Mouse (Mus musculus) kidney, adult 11 months (tissue): ENCODE data around the gene Kdm3a.

Source experiments
- DNase-seq: peaks from one replicate; pipeline ENCODE4 v3.0.0; 2022

Kdm3a gene

DNA sequence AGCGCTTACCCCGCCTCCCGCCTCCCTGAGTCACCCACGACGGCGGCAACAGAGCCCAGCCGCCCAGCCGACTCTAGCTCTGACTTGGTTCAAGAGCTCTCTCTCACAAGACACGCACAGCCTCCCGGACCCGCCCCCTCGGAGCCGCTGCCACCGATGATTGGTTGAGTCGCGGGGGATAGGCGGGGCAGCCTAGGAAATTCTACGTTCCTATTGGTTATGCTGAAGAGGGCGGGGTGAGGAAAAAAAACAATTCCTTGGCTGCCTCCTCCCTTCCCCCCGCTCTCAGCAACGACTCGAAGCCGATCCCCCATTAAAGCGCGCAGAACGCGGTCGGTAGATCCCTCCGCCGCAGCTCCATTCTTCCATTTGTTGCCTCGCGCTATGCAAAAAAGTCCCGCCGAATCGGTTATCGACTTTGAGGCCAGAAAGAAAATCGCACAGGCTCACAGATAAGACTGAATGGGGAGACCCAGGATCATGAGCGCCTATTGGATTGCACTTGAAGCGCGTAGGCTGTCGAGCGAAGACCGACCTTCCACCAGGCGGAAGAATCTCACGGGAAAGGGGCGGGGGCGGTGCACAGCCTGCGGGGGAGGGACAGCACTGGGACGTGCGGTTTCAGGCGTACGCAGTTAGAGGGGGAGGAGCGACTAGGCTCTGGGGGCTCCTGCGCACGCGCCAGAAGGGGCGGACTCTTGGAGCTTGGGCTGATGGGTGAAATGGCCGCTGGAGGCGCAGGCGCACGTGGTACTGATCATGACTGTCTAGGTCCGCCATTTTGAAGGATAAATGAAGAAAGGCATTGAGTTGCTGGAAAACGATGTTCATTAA is at the start of gene Kdm3a:
Kdm3a (minus strand) TSS at position 162 of the 834 bp plus-strand sequence.
- DNase-seq: peak; percentile 98

DNA sequence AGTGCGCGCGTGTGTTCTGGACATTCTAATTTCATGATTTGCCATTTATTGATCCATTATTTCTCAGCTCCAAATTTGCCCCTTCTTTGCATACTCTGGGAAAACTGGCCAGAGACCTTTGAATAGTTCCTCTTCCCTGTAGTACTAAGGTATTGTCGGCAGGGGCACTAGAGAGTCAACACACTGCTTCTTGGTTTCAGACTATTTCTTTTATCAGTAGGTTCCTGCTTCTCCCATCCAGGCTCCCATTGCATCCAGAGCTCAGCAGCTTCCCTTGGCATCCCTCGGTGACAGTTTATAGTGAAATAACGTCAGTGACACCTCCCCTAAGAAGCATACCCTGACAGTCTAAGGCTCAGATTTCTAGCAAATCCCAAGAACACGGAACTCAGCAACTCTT is 46.1 kb upstream of the Kdm3a start:
- DNase-seq: no peak

DNA sequence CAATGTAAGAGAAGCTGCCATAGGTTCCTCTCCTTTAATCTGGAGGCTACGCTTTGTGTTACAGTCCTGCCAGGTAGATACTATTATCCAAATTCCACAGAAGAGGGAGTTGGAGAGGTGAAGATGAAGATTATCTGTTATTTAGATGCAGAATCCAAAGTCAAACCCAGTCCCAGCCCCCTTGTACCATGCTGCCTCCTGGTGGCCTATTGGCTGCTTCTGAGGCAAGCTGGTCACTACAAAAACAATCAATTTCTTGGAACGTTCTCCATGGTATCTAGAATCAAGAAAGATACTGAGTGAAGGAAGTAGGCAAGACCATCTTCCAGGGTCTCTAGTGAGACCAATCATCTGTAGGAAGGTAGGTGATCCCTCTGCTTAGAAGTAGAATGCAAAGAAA is 40.4 kb upstream of the Kdm3a start:
- no peak for DNase-seq

DNA sequence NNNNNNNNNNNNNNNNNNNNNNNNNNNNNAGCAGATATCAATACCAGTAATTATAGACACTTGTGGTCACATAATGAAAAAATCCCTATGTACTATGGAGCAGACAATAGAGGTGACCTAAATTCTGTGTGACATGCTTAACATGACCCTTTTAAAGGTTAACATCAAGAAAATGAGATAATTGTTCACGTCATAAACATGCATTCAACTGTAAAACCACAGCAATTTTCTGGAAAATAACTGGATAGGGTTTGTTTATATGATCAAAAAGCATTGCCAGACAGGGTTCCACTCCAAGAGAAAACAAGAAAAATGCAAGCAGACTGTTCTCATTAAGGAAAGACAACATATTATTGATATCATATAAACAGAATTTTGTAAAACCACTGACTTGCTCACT is 31.7 kb upstream of the Kdm3a start:
- no peak for DNase-seq

DNA sequence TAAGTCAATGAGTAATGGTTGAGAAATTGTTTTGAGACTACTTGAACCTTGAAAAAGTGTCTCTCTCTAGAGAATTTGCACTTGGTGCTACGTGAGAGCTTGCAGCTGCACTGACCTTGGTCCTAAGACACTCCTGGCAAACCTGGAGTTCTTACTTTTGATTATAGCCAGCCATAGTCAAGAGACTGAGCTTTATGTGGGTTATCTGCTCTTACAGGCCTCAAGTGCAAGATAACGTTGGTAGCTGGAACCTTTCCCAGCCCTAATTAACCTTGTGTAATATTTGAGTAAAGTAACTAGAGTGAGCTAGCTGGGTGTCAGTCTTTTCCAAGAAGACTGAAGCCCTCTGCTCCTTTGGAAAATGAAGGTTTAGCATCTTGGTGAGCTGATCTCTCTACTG is 25.5 kb upstream of the Kdm3a start:
- no peak for DNase-seq

DNA sequence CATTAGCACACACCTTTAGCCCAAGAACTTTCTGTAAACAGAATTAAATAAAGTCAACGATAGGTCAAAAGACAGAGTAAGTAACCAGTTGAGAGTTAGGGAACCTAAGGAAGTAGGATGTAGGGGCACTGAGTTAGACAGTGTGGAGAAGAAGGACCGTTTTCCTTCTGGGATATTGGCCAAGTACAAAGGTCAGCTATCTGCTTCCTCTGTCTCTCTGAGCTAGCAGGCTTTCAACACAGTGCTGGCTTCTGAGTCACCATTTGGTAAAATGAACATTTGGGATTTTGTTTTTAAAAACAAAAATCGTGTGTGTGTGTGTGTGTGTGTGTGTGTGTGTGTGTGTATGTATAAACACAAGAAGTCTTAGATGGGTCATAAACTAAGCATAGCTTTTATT is 23.0 kb upstream of the Kdm3a start:
- DNase-seq: no peak

DNA sequence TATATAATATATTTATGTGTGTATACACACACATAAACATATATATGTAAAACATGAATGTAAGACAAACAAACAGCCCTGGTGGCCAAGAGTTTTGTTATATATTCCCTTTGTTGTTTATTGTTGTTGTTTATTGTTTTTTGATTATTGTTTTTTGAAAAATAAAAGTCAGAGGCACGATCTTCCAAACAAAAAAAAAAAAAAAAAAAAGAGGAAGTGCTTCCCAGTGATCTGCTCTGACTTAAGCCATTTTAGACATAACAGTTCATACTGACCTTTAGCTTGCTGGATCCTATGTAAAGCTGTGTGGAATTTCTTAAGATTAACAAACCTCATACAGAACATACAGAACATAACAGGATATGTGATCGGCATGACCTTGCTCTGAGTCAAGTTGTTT is 19.1 kb upstream of the Kdm3a start:
- DNase-seq: no peak

DNA sequence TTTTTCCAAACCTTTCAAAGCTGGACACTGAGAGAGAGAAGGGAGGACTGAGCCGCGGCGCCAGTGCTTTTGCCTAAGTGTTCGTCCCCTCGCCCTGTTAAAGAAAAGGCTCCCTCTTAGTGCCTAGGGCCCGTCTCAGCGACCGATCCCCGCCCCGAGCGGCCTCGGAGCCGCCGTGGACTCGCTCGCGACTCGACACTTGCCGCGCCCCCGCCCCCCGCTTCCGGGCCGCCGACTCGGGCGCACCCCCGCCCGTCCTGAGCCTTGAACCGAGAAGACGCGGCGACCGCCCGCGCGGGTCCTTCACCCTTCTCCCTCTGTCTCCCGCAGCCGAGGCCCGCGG is 333 bp downstream of the Kdm3a start:
- DNase-seq: no peak

DNA sequence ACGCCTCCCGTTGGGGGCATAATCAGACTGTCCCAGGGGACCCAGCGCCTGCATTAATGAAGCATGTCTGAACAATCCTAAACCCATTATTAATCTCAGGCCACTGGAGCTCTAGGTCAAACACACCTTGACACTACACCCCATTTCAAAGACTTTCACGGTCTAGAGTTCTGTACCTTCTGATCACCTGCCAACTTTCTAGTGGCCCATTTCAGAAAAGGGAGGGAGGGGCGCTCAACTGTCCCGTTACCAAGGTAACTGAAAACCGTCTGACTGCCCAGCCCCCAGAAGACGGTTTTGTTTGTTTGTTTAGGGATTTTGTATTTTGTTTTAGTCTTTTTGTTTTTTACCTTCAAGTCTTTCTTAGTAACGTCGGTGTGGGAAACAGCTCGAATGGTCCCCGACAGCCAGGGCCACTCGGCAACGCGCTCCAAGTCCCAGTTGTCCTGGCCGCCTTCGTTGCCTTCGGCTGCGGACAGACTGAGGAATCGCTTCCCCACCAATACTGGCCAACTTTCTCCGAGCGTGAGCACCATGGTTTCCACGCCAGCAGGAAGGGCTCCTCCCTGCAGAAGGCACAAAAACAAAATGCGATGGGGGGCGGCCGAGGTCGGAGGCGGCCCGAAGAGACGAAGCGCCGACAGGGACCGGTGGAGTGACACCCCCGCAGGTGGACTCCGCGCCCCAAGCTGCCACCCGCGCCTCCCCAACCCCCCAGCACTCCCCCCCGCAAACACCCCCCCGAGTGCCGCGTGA is 906 bp downstream of the Kdm3a start:
- peak; percentile 49 for DNase-seq

DNA sequence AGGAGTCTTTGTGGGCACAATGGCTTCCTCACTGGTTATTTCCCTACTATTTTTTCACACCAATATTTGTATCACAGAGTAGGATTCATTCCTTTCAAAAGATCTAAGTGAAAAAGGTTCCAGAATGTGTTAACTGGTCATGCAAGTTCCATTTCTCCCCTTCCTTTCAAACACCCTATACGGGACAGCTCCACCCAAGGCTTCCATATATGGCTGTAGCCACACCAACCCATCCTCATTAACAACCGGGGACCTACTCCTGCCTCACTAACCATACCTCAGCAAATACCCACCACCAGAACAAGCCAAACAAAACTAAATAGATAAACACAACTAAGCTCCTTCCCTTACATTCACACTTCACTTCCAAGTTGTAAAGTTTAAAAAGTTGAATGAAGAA is 1.6 kb downstream of the Kdm3a start:
- DNase-seq: no peak

DNA sequence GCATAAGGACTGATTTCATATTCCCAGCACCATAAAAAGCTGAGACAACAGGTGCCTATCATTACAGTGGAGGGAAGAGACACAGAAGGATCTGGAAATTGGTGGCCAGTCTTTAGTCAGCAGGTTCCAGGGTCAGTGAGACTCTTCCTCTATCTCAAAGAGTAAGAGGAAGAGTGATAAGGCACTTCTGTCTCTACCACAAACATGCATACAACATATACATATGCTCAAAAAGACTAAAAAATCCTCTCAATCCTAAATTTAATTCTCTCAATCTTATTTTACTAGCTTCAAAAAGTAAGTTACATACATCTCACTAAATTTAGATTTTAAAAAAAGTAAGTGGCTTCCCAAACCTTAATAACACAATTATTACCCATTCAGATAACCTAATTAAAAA is 5.5 kb downstream of the Kdm3a start:
- DNase-seq: no peak

DNA sequence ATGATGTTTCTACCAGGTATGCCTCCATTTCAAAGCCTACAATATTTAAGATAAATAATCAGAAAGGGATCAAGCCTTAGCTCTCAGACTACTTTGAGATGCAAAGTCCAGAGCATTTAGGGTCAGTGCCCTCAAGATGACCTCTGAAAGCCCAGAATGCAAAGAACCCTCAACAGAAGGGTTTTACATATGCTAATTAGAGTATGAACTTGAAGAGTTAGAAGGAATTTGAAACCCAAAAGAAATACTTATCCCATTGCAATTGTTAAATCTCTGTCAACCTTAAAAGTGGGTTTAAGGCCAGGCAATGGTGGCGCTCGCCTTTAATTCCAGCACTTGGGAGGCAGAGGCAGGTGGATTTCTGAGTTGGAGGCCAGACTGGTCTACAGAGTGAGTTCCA is 6.8 kb downstream of the Kdm3a start:
- no peak for DNase-seq

DNA sequence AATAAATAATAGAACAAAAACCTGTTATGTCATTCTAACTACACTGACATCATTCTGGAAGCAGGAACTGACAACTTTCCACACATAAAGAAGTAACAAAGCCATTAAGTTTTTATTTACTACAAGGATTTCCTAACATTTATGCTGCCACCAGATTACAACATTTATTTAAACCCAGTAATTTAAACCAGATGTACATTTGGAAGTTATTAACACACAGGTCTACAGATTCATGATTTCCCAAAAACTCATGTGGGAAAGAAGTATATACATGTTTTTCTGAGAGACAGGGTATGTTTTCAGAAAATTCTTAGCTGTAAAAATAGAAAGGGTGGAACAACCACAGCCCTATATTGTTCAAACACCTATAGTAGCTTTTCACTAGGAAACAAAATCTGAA is 8.1 kb downstream of the Kdm3a start:
- no peak for DNase-seq

DNA sequence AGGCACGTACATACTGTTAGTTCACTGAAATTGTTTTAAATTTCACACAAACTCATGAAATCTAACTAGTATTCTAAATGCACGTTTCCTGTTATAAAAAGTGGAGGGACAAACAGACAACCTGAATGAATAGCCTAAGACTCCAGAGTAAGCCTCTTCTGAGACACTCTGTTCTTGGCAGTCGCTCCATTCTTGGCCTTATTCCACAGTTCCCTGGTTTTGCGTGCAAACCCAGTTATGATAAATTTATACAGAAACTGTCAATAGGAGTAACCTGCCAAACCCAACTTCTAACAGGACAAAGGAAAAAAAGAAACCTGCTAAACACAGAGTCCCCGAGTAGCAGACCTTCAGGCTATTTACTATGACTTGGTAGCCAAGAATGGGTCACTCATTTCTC is 10.8 kb downstream of the Kdm3a start:
- no peak for DNase-seq

DNA sequence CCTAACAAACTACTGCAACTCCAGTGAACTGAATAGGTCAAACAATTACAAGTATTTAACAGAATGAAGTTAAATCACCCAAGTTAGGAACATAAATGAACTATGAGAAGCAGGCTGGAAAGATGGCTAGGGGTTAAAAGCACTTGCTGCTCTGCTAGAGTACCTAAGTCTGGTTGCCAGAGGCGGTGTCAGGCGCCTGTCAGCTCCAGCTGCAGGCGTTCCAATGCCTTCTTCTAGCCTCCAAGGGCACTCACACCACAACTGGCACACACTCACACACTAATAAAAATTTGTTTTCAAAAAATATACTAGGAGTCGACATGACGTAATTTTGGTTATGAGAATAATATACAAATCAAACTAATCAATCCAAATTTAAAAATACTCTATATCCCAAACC is 11.2 kb downstream of the Kdm3a start:
- no peak for DNase-seq

DNA sequence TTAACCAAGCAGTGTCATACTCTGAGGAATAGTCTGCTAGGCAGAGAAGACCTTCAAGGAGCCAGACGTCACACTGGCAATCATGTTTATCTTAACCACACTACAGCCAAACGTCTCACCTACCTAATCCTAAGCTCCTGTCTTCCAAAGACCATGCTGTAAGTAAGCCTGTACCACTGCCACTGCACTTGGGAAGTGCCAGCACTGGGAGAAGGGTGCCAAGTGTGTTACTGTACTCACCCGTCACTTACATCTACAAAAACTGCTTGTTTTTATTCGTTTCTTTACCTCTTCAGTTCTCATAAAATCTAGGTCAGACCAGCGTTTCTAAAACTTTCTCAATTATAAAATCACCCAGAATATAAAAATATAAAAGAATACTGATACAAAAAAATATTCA is 15.8 kb downstream of the Kdm3a start:
- no peak for DNase-seq

DNA sequence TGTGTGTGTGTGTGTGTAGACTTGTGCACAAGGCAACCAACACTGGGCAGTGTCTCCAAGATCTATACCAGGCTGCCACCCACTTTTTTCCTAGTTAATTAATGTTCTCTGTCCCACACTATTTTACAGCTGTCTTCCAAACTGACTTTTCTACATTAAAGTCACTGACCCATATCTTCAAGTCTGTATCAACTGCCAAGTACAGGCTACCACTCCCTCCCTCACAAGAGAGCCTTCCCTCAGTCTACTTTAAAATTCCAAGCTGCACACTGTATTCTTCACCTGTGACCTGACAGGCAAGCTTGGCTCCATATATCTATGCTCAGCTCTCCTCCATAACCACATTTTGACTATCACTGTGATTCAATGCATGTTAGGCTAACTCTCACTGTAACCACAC is 19.6 kb downstream of the Kdm3a start:
- DNase-seq: no peak

DNA sequence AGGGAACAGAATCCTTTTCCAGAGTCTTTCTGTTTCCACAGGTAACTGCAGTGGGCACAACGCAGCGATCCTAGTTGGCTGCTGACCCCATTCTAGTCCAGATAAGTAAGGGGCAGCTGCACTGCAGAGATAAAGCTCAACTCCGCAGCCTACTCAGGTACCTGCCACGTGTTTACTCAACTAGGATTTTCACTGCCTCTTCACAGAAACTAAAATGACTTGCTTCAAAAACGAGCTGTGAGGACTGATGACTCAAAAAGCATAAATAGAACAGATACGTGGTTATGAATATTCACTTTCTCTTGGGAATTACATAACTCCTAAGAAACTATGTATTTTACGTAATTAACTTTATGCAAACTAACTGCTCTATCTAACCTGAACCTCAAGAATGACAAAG is 22.8 kb downstream of the Kdm3a start:
- no peak for DNase-seq

DNA sequence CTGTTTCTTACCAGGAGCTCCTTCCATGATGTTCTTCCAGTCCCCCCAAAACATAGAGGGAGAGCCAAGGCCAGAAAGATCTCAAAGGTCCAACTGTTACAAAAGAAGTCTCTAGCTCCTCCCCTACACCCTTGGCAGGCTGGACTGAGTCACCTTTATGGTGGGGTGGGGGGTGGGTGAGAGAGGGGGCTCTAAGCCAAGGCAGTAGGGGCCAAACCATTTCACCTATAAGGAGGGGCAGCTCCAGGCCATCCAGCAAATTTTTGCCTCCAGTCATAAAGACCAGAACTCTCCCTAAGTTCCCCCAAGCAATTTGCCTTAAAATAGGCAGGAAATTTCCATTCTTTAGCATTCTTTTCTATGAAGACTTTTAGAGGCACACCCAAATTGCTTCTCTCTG is 23.8 kb downstream of the Kdm3a start:
- DNase-seq: no peak

DNA sequence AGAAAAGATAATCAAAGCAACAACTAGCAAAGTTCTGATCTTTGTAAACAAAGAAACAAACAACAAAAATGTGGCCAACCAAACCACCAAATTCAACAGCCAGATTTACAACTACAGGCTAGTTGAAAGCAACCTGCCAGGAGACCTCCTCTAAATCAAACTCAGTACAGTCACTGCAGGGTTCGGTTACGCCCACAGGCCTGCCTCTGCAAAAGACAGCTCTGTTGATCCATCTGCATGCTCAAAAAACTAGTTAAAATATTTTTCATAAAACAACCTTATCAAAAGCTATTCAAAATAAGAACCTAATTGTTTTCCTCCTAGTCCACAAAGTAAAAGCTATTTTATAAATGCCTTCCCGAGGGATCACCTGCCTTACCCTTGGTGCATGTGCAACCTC is 25.0 kb downstream of the Kdm3a start:
- DNase-seq: no peak

DNA sequence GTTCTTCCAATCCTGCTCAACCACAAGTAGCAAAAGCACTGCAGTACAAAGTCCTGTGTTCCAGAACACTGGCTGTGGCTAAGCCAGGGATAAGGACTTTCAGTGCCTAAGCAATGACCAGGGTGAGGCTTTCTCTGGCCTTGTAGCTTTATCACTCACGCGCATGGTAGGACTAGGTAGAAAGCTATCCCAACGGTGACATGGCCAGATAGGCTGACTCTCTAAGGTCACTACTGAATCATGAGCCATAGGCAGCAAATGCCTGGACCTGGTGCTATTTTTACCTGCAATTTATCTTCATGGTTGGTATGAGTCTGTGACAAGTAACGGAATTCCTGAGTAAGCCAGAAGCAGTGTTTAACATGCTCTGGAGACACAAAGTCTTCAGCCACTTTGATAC is 42.6 kb downstream of the Kdm3a start:
- peak; percentile 10 for DNase-seq

DNA sequence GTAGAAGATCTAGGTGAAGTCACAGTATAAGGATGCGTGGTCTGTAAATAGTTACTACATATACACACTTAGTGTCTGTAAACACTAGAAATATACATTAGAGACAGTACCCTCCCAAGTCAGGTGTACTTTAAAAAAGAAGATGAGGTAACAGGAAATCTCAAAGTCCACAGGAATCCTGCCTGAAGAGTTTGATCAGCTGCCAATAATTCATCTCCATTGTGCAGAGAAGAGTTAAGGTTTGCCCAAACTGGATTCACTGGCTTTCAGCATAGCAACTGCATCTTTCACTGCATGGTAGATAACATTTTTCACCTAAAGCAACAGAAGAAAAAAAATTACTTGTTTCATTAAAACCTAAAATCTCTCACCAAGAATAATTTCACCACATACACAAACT is 43.4 kb downstream of the Kdm3a start:
- DNase-seq: no peak

DNA sequence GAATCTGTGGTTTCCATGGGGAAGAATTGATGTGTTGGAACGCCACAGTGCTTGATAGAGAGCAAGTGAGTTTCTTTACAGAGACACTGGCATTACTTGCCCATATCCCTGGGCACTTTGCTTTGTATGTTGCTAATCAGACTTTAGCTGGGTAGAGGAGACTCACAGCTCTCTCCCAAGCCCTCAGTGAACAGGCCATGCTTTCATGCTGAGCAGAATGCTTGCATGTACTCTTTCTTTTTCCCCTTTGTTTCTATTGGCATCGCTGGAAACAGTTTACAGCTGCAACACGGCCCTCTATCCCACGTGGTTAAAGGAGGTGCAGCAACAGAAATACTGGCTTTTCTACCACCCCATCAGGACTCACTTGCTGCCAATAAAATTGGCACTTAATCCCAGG is 49.6 kb downstream of the Kdm3a start:
- DNase-seq: no peak

DNA sequence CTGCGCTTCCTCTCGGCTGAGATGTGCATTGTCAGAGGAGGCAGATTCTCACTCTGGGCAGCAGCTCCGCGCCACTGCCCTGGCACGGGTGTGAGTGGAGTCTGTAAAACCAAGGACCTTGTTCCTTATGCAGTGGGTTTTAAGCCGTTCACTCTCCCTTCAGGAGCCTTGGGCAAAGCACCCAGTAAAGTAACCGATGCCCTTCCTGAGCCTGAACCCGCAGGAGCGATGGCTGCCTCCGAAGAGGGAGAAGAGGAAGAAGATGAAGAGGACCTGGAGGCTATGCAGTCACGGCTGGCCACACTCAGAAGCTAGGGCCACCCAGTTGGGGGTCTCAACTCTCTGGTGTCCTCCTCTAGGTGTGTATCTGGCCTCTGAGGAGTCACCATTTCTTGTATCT is 53.3 kb downstream of the Kdm3a start:
- DNase-seq: no peak

DNA sequence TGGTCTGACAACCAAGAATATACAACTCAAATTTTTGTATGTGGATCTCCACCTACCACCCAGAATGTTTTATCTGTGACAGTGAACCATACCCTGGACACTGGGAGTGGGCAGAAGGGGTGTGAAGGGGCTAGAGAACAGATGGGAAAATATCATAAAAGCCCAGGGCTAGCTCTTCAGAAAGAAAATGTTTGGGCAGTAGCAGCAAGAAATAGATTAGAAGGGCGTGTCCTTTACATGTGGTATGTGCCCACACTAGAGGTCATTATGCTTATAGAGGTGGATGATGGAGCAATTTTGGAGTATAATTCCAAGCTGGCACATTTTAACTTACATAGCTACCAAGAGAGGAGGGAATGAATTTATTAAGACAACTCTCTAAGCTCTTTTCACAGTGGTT is 57.4 kb downstream of the Kdm3a start:
- no peak for DNase-seq
